Mouse (Mus musculus): Measurements from ENCODE around the gene Itgax. TPM values are rescaled to one million over a fixed set of nuclear protein-coding genes. Genes with fewer than 3 reads are reported as not detected.

Gene Itgax
- polyA plus RNA-seq (2017; shearing (Covaris generic)) = 0.87 TPM

GRCm38 (mm10) chr7:128128741-128129720, at the start of gene Itgax:
Gene Itgax (plus strand): TSS chr7:128129547.

GRCm38 (mm10) chr7:128154076-128154475, 24.7 kb downstream of the Itgax start, which contains the start of gene Itgad:
Gene Itgad (plus strand): TSS chr7:128154376.

Other genes with a start within 250 kb of the Itgax start
- 0.81 TPM for gene Prss53, start 238.6 kb upstream of the Itgax start, polyA plus RNA-seq (2017; shearing (Covaris generic))
- gene Gm21974, start 234.1 kb upstream of the Itgax start, polyA plus RNA-seq (2017; shearing (Covaris generic)) = not detected
- gene Vkorc1, start 233.9 kb upstream of the Itgax start, polyA plus RNA-seq (2017; shearing (Covaris generic)) = 54.2 TPM
- 52.5 TPM for gene Bckdk, start 225.5 kb upstream of the Itgax start, polyA plus RNA-seq (2017; shearing (Covaris generic))
- gene Kat8, start 217.0 kb upstream of the Itgax start, polyA plus RNA-seq (2017; shearing (Covaris generic)) = 51.7 TPM
- not detected for gene Prss8, start 199.4 kb upstream of the Itgax start, polyA plus RNA-seq (2017; shearing (Covaris generic))
- 5.0 TPM for gene Prss36, start 182.8 kb upstream of the Itgax start, polyA plus RNA-seq (2017; shearing (Covaris generic))
- gene Fus, start 162.1 kb upstream of the Itgax start, polyA plus RNA-seq (2017; shearing (Covaris generic)) = 135 TPM
- 339 TPM for gene Pycard, start 135.7 kb upstream of the Itgax start, polyA plus RNA-seq (2017; shearing (Covaris generic))
- not detected for gene Trim72, start 125.6 kb upstream of the Itgax start, polyA plus RNA-seq (2017; shearing (Covaris generic))
- 1.3 TPM for gene Itgam, start 66.9 kb upstream of the Itgax start, polyA plus RNA-seq (2017; shearing (Covaris generic))
- gene Gm49368, start 66.9 kb upstream of the Itgax start, polyA plus RNA-seq (2017; shearing (Covaris generic)) = not detected
- 2.4 TPM for gene Itgad, start 24.8 kb downstream of the Itgax start, polyA plus RNA-seq (2017; shearing (Covaris generic))
- not detected for gene Cox6a2, start 76.8 kb downstream of the Itgax start, polyA plus RNA-seq (2017; shearing (Covaris generic))
- gene Armc5, start 107.8 kb downstream of the Itgax start, polyA plus RNA-seq (2017; shearing (Covaris generic)) = 10.2 TPM
- 2.4 TPM for gene 9130023H24Rik, start 108.5 kb downstream of the Itgax start, polyA plus RNA-seq (2017; shearing (Covaris generic))
- gene Tgfb1i1, start 117.3 kb downstream of the Itgax start, polyA plus RNA-seq (2017; shearing (Covaris generic)) = 0.97 TPM
- 0.31 TPM for gene Slc5a2, start 136.1 kb downstream of the Itgax start, polyA plus RNA-seq (2017; shearing (Covaris generic))
- 16.7 TPM for gene BC017158, start 168.6 kb downstream of the Itgax start, polyA plus RNA-seq (2017; shearing (Covaris generic))

Measured in activated CD4-positive, CD25-positive, alpha-beta regulatory T cell, adult 9 weeks (primary cell).